Mouse (Mus musculus) kidney, adult 11 months (tissue): ENCODE results near the gene Tmppe.
"Not testable (repeated sequence)": the region's sequence is repeated elsewhere in the genome, so short reads cannot be mapped to it uniquely, and the experiment has no call there.

ENCODE experiments used
- DNase-seq: peaks from one replicate; pipeline ENCODE4 v3.0.0; 2022

The Tmppe gene

GRCm38 (mm10) chr9:114400949-114401684 lies at the start of gene Tmppe, which contains the start of gene Glb1:
TSS of gene Tmppe (plus strand) at chr9:114401105.
TSS of gene Glb1 (plus strand) at chr9:114401076.
- peak; percentile 84 for DNase-seq

GRCm38 (mm10) chr9:114367783-114368470 lies 33.0 kb upstream of the Tmppe start:
- DNase-seq: peak; percentile 75

GRCm38 (mm10) chr9:114368471-114368858 lies 32.4 kb upstream of the Tmppe start:
- no peak for DNase-seq

- DNase-seq: not testable (repeated sequence)
These were observed 31.5 kb upstream of the Tmppe start for GRCm38 (mm10) chr9:114369389-114369788.

- not testable (repeated sequence) for DNase-seq
These were observed 29.2 kb upstream of the Tmppe start for GRCm38 (mm10) chr9:114371717-114372116.

- DNase-seq: no peak
These were observed 25.5 kb upstream of the Tmppe start for GRCm38 (mm10) chr9:114375276-114375962.

- DNase-seq: no peak
These were observed 23.7 kb upstream of the Tmppe start for GRCm38 (mm10) chr9:114377168-114377567.

- peak; percentile 33 for DNase-seq
These were observed 21.0 kb upstream of the Tmppe start for GRCm38 (mm10) chr9:114379871-114380270.

- DNase-seq: peak; percentile 19
These were observed 19.8 kb upstream of the Tmppe start for GRCm38 (mm10) chr9:114380881-114381733.

GRCm38 (mm10) chr9:114382936-114383710 lies 17.8 kb upstream of the Tmppe start:
- DNase-seq: no peak

- DNase-seq: no peak
These were observed 16.2 kb upstream of the Tmppe start for GRCm38 (mm10) chr9:114384691-114385090.

GRCm38 (mm10) chr9:114385160-114385559 lies 15.7 kb upstream of the Tmppe start:
- peak; percentile 58 for DNase-seq

- no peak for DNase-seq
These were observed 13.8 kb upstream of the Tmppe start for GRCm38 (mm10) chr9:114387086-114387485.

GRCm38 (mm10) chr9:114388288-114388687 lies 12.6 kb upstream of the Tmppe start:
- DNase-seq: no peak

GRCm38 (mm10) chr9:114388701-114389370 lies 12.1 kb upstream of the Tmppe start:
- DNase-seq: no peak

GRCm38 (mm10) chr9:114389371-114389904 lies 11.5 kb upstream of the Tmppe start:
- no peak for DNase-seq

GRCm38 (mm10) chr9:114389905-114390748 lies 10.8 kb upstream of the Tmppe start, which contains the start of gene Crtap:
TSS of gene Crtap (minus strand) at chr9:114390675.
- peak; percentile 67 for DNase-seq

GRCm38 (mm10) chr9:114390749-114391075 lies 10.2 kb upstream of the Tmppe start:
- no peak for DNase-seq

GRCm38 (mm10) chr9:114394136-114394535 lies 6.8 kb upstream of the Tmppe start:
- not testable (repeated sequence) for DNase-seq

GRCm38 (mm10) chr9:114394677-114395076 lies 6.2 kb upstream of the Tmppe start:
- no peak for DNase-seq
